Mouse (Mus musculus) right cerebral cortex, postnatal 36 days (tissue): Measurements from ENCODE around the gene Kptn.

Experiments used
- DNase-seq, 2 experiments: peaks; one replicate each; pipeline ENCODE4 v3.0.0; 2022; ENCODE audit warnings: low spot score in 2 of 2, mixed read lengths in 1 of 2

Gene Kptn

DNA sequence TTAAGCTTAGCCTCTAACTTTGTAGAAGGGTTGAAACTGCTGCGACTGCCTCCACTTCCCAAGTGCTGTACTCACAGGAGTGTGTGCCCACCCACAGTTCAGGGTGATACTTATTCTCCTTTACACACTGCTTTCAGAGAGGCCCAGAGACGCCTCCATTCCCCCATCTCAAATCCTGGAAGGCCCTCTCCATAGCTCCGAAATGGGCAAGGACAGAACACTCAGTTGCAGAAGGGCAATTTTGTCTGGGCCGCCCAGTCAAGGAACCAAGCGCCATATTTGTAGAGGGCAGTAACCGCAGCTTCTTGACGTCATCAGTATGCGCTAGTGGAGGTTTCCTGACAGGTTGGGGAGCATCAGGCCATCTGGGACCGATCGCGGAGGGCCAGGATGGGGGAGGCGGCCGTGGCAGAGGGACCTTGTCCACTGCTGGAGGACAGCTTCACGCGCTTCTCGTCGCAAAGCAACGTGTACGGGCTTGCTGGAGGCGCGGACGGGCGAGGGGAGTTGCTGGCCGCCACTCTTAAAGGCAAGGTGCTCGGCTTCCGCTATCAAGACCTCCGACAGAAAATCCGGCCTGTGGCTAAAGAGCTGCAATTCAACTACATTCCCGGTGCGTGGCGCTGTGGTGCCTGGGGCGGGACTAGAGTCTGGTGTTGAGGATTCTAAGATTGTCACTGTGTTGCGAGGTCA is at the start of gene Kptn:
TSS of gene Kptn (plus strand) at position 327 of the 693 bp plus-strand sequence.
- DNase-seq, result peak; percentile 83 to 84

DNA sequence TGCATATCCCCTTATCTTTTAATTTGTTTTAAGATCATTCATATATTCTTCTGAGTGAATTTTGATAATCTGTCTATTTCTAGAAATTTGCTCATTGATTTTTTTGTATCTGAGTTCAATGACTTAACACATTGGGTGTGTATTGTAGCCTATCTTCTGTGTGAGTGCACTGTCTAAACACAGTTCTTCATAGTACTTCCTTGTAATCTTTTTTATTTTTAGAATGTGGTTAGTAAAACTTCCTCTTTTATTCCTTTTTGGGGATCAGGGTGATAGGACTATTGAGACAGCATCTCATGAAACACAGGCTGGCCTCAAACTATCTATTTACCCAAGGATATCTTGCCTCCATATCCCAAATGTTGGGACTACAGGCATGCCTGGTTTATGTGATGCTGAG is 48.8 kb upstream of the Kptn start:
- DNase-seq, result no peak

DNA sequence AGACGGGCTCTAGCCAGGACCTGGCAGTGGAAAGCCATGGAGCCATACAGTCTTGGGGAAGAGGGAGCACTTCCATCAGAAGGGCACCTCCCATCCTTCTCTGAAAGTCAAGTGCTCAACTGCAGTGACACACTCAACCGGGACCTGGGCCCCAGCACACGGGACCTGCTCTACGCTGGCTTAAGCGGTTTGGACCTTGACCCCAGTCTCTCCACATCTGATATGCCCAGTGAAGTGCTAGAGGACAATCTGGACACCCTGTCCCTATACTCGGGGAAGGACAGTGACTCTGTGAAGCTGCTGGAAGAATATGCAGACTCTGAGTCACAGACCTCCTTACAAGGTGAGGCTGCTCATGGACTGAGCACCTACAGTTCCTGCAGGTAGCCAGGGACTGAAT is 47.8 kb upstream of the Kptn start:
- DNase-seq, result no peak

DNA sequence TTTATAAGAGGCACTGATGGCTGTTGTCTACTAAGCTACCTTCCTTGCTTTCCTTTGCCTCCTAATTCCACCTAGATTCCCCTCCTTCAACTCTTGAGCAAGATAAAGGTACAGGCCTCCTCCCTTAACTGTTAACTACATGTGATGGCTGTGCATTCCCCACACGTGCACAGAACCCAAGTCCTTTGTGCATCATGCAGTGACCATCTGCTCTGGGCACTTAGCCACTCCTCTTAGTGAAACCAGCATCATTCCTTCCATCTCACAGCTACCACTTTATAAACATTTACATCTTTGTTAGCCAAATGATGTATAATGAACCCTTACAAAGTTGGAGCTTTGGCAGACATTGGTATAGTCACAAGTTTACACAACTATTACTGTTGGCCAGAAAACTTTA is 39.7 kb upstream of the Kptn start:
- DNase-seq, result no peak

DNA sequence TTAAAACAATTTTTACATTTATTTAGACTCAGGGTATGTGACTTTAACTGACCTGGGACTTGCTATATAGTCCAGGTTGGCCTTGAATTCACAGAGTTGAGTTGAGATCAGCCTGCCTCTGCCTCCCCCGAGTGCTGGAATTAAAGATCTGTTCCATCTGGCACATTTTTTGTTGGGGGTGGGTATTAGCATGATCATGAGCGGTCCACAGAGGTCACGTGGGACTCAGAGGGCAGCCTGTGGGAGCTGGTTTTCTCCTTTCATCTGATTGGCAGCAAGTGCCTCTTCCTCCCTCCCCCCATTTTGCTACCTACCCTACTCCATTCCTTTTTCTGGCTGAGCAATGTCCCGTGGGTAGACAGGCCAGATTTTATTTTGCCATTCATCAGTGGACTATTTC is 39.1 kb upstream of the Kptn start:
- no peak for DNase-seq

DNA sequence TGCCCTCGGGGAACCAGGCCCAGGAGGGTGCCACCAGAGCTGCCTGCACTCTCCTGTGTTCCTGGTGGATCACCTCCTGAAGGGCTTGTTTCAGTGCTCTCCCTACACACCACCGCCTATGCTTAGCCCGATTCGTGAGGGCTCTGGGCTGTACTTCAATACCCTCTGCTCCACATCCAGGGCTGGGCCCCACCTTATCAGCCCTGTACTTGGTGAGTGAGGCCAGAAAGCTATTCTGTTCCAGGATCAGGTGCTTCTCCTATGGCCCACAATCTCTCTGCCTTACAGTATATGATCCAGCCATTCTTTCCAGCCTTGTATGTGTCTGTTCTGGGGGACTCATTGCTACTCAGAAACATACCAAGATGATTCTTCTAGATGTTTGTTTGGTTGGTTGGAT is 36.3 kb upstream of the Kptn start:
- no peak for DNase-seq

DNA sequence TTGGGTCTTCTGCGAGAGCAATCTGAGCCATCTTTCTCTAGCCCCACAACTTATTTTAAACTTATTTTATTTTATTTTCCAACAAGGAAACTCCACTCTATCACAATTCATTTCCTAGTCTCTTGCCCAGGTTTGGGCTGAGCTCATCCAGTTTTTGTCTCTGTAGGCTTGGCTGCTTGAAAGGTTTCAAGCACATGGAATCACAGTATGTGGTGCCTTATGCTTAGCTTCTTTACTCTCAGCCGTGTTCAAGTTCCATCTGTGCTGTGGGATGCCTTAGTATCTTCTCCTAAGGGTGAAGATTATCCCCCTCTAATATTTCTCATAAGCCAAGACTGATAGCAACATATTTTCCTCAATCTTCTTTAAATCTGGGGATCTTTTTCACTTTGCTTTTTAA is 32.1 kb upstream of the Kptn start:
- DNase-seq, result no peak

DNA sequence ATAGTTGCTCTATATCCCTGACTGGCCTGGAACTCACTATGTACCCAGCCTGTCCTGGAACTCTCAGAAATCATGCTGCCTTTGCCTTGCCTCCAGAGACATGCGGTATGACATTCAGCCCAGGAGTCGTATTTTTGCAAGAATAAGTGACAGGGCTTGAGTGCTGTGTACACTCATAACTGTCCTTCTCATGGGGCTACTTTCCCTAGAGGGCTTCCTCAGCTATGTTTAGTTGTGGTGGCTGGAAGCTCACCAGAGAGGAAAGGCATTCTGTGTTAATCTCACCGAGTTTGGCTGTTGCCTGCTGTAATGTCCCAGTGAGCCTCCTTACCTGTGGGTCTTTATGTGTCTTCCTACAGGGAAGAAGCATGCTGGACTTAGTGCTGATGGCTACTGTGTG is 25.1 kb upstream of the Kptn start:
- DNase-seq, result no peak

DNA sequence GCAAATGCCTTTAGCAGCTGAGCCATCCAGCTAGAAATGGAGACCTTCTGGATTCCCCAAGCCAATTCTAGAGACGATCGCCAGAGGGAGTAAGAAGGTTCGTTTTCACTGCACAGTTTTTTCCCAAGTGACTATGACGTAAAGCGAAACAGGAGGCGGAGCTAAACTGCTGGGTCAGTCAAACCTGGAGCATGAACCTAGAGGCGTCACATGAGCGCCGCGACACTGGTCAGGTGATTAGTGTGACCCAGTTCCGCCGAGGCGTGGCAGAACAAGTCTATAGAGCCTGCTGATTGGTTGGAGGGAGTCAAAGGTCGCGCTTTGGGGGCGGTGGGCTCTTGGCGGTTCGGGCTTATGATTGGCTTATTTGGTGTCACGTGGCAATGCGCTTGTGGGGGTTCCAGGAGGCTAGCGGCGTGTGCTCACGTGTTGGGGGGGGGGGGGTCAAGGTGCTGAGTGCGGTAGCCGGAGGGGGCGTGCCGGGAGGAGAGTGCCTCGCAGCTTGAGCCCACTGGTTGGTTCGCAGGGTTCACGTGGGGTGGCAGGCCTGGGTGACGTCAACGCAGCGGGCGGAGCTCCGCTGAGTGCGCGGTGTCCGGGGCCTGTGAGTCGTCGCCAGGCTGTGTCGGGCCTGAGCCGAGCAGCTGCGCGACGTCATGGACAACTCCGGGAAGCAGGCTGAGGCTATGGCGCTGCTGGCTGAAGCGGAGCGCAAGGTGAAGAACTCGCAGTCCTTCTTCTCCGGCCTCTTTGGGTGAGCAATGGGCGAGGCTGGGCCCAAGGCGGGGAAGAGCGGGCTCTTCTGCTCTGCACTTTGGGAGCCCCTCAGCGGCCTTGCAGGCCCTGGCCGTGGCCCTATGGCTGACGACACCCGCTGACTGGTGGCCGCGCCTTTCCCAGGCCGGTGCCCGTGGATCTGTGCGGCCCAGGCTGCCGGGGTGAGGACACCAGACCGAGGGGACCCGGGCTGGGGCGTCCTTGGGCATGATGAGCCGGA is 21.4 kb upstream of the Kptn start, which contains the start of gene Napa:
TSS of gene Napa (plus strand) at position 438 of the 997 bp plus-strand sequence.
- peak; percentile 100 for DNase-seq

DNA sequence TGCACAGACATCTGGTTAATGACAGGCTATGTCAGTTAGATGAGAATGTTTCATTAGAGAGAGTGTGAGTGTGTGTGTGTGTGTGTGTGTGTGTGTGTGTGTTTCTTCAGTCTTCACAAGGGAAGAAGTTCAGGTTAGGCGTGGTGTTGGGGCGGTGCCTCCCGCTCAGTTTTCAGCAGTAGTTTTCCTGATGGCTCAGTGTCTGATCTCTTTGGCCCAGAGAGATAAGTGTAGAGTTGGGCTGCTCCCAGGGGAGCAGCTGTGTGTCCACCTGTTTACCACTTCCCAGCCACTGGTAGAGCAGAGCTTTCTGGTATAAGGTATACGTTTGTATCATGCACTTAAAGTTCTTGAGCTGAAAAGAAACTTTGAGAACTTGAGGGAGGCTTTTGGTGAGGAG is 19.8 kb upstream of the Kptn start:
- DNase-seq, result no peak

DNA sequence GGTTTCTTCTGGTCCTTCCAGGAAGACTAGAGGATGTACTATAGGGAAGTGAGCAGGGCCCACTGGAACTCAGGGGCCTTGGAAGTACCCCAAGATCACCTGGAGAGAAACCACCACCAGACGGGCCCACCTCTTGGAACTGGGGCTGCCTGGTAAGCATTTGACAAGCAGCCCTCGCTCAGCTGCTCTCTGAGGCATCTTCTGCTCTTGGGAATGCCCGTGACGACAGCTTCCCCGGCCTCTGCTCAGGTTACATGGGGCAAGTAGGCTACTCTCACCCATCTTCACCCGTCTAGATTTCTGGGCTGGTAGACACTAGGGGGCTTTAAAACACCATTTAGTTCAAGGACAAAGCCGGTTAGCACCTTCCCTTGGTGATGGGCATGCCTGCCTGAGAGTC is 18.6 kb upstream of the Kptn start:
- DNase-seq, result no peak

DNA sequence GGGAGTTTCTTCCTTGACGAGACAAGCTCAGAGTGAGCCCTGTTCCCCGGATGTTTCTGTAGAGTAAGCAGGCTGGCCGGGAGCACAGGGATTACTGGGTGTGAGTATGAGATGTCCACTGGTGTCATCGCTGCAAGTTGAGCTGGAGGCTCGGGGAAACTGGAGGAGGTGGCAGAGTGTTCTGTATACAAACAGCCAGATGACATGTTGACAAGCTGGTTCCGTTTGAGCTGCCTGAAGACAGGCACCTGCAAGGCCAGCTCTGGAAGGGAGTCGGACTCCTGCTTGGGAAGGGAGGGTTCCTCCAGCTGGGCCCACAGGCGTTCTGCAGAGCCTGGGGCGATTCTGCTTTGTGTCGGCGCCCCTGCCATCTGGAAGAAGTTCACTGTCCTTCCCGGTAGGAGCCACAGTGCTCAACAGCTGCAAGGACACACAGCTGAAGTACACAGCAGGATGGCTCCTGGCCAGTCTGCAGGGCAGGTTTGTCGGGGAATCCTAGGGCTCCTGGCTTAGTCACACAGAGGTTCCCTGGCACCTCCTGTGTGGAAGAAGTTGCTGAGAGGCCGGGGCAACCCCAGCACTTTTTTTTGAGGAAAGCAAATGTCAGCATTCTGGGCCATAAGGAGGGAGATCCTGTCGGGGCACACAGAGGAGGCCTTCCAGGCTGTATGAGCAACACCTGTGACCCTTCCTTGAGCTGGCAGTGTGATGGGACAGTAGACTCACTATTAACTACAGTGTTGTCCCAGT is 17.8 kb upstream of the Kptn start:
- DNase-seq, result no peak

DNA sequence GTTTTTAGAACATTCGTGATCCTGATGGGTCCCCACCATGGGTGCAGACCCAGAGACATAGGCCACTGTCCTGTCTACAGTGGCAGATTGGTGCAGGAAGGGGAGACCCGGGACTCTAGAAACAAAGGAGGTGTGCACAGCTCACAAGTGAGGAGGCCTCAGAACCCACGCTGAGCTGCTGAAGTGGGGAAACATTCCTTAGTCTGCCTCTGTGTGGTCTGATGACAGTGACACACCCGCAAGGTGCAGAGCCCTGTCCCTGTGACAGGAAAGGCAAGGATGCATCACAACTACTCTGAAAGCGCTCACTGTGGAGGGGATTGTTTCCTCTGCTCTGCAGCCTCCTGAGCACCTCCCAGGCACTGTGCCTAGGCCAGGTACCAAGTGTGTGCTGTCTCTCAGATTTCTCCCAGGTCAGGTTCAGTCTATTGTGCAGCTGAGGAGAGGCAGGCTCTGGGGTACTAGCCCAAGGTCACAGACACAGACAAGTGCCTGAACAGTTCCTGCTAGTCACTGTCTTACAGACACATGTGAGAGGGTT is 16.9 kb upstream of the Kptn start:
- DNase-seq, result no peak

DNA sequence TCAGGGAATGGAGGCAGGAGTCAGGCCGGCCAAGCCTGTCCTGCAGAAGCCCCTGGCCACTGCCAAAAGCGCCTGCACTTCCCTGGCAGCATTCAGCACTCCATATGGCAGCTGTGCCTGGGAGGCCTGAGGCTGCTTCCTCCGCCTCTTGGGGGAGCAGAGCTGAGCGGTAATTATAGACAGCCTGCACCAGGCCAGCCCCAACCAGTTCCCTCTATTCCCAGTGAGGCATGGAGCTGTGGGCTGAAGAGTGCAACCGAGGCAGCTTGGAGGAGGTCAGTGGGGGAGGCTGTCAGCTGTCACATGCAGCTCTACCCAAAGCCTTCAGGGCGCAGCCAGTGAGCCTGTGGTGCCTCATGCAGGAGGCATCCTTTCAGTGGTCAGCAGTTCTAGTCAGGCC is 15.9 kb upstream of the Kptn start:
- DNase-seq, result peak; percentile 77 to 90

DNA sequence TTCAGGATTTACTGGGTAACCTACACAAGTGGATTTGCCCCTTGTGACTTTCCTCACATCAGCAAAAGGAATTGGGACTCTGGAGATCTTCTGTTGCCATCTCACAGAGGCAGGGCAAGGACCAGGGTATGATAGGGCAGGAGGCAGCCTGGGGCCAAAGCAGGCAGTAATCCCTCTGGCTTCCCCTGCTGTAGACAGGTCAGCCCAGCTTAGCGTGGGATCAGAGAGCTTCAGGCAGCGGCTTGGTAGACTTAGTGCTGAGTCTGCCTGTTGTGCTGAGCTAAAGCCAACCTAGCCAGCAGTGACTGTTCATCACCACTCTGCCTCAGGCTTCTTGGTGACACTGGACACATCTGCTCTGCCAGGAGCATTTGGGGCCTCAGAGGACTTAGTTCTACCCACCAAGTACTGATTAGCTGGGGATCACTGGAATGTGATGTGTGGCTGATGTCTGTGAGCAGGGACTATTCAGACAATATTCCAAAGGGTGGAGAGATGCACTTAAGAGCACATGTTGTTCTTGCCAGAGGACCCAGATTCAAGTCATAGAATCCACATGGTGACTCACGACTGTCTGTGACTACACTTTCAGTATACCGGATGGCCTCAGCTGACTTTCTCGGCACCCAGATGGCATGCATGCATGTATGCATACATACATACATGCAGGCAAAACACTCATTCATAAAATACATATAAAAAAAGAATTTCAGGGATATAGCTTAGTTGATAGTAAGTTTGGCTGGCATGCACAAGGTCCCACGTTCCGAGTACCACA is 14.9 kb upstream of the Kptn start:
- DNase-seq, result no peak

DNA sequence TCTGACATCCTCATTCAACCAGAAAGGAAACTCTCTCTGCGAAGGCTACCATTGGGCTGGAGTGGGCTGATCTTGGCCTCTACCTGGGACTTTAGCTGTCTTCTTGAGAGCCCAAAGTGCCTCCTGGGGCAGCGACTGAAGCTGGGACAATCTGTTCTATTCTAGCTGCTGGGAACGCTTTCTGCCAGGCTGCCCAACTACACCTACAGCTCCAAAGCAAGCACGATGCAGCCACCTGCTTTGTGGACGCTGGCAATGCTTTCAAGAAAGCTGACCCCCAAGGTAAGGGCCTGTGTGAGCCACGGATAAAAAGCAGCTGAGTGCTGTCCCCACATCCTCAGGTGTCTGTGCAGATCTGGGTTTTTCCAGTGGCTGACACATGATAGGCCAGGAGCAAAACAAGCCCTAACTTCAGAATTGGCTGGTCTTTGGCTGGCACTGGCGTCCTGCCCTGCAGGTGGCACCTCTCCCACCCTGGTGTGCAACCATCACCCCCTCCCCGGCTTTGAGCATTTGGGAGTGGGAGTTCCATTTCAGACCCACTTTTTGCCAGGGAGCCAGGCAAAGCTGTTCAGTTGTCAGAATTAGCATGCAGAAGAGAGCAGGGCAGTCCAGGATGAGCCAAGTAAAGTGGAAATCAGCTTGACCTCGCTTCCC is 10.7 kb upstream of the Kptn start:
- peak in 1 of 2 experiments; percentile 32 for DNase-seq

DNA sequence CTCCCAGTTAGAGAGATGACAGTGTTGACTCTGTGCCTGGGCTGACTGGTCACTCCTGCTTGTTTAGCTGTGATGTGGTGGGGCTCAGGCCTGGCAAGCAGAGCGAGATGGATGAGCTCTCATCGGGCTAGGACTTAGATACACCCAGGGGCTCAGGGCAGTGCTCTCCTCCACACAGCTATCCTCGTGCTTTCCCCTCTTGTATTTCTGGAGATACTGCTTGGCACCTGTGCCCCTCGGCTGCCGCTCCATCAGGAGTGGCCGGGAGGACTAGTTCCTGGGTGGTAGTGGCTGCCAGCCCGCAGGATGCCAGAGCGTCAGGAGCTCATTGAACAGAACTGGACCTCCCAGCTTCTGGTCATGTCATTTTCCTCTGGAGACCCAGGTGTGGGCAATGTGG is 9.5 kb upstream of the Kptn start:
- DNase-seq, result peak in 1 of 2 experiments; percentile 1

DNA sequence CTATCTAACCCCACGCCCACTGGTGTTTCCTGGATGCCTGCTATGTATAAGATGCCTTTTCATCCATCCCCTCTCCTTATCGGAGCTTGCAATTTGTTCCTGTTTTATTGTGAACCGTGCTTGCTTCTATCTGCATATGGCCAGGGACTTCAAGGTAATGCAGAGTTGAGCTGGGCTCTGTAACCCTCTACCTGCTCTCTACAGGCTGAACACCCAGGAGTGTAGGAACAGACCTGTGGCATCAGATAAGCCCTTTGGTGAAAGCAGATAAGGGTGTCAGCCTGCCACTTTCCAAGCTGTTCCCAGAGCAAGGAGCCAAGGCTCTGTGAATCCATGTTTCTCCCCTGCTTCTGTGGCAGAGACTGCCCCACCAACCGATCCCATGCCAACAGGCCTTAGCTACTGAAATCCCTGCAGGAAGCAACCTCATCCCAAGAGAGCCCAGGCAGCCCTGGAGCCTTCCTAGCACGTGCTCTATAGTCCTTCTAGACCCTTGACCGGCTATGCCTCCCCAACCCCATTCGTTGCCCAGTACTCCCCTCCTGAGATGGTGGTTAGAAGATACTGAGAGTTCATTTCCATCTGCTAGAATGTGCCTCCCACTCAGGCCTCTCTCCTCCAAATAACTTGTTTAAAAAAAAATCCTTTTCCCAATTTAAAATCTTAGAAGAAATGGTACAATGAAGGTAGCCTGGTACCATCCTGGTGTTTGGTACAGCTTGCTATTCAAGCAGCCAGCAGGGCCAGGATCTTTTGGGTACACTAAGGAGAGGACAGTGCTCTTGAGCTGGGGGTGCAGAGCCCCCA is 8.2 kb upstream of the Kptn start:
- DNase-seq, result no peak

DNA sequence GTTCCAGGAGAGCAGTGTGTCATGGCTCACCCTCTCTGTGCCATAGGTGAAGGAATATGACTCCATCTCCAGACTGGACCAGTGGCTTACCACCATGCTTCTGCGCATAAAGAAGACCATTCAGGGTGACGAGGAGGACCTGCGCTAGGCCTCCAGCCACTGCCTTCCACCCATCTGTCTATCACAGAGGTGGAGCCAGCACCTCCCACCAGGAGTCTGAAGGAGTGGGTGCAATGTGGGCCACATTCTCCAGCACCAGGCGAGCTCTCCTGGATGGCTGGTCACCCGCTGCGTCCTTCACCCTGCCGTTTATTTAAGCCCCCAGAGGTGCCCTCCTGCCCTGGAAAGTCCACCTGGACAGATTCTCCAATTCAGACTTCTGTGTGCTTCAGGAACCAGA is 3.3 kb upstream of the Kptn start:
- DNase-seq, result no peak

DNA sequence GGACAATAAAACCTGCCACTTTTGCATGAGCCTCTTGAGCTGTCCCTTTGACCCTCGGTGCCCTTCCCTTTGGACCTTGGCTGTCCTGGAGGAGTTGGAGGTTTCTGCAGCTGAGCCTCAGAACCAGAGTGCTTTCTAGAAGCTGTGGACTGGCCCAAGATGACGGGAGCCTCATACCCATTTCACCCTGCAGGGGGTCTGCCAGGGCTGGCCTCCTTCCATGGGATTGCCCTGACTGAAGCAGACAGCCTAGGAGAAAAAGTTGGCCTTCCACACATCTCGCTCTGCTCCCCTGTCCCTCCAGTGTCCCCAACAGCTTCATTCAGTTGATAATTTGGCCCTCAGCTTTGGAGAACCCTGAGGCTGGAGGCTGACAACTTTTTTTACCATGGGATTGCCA is 2.6 kb upstream of the Kptn start:
- DNase-seq, result no peak
